ENCODE assay signal across 8 mouse cellular contexts in the genomic region with DNA sequence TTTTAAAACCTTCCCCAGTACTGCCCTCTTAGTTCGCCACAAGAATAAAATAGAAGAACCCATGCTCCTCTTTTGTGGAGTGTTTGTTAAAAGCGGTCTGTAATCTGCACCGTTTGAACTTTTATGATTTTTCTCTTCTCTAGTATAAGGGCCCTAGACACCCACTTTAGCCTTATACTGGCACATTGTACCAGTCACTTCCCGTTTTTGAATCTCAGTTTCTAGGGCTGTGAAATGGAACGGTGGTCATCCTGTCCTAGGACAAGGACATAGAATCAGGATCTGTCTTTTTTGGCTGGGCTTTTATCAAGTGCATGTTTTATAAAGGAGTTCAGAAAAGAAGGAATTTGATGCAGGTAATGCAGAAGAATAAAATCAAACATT. TPM values are rescaled to one million over a fixed set of nuclear protein-coding genes. Genes with fewer than 3 reads are reported as not detected.
A peak's percentile ranks its signal among the peaks of the same experiment; 100 is the strongest.
DNase-seq lines count a peak whose midpoint lies in the region; ATAC-seq and TF ChIP-seq lines count a peak whose summit lies in the region.

No protein-coding gene starts in this region.

- H3K27ac ChIP-seq in left cerebral cortex, adult 2 months, result peak overlapping the region; percentile 96
- H3K27ac ChIP-seq in embryonic facial prominence, embryonic 13.5 days, result peak overlapping the region; percentile 94
- H3K27ac ChIP-seq in hindbrain, postnatal 0 days, result peak overlapping the region; percentile 94
- peak overlapping the region; percentile 92 for H3K27ac ChIP-seq in midbrain, postnatal 0 days (ENCODE audit: low read depth, low read length)

- peak overlapping the region; percentile 57 for H3K4me3 ChIP-seq in left cerebral cortex, adult 2 months
- H3K4me3 ChIP-seq in embryonic facial prominence, embryonic 13.5 days, result peak overlapping the region; percentile 69
- H3K4me3 ChIP-seq in hindbrain, postnatal 0 days (ENCODE audit: low read length), result peak overlapping the region; percentile 72
- peak overlapping the region; percentile 68 for H3K4me3 ChIP-seq in midbrain, postnatal 0 days (ENCODE audit: low read depth, low read length)

- ATAC-seq in embryonic facial prominence, embryonic 13.5 days (ENCODE audit: insufficient number of reproducible peaks, insufficient read depth, low FRiP score, low TSS enrichment, low read depth), result no peak
- ATAC-seq in hindbrain, postnatal 0 days, result no peak
- no peak for ATAC-seq in midbrain, postnatal 0 days (ENCODE audit: low FRiP score)
- ATAC-seq in CD4-positive, CD25-positive, alpha-beta regulatory T cell, adult 4 months, result no peak

- no peak for DNase-seq in left cerebral cortex, adult 2 months (ENCODE audit: extremely low spot score in 1 of 2, low spot score in 2 of 2)
- no peak for DNase-seq in left cerebral cortex, adult 9 months (ENCODE audit: low spot score in 2 of 2)
- no peak for DNase-seq in hindbrain, postnatal 0 days (ENCODE audit: low spot score)
- no peak for DNase-seq in midbrain, postnatal 0 days (ENCODE audit: low spot score)
- no peak for DNase-seq in spleen, postnatal 14 days (ENCODE audit: low spot score in 2 of 2)
- DNase-seq in urinary bladder, adult 18-20 months (ENCODE audit: low spot score in 2 of 2), result no peak

- peak overlapping the region; percentile 74 for H3K9ac ChIP-seq in embryonic facial prominence, embryonic 13.5 days
- peak overlapping the region; percentile 68 for H3K9ac ChIP-seq in hindbrain, postnatal 0 days (replicated peaks; ENCODE audit: low read length)
- H3K9ac ChIP-seq in midbrain, postnatal 0 days (replicated peaks; ENCODE audit: low read length, poor library complexity, severe bottlenecking), result peak overlapping the region; percentile 83

- peak overlapping the region; percentile 61 for H3K4me2 ChIP-seq in embryonic facial prominence, embryonic 13.5 days
- H3K4me2 ChIP-seq in hindbrain, postnatal 0 days (ENCODE audit: low read depth, low read length), result peak overlapping the region; percentile 65
- peak overlapping the region; percentile 52 for H3K4me2 ChIP-seq in midbrain, postnatal 0 days (ENCODE audit: low read depth, low read length, poor library complexity, severe bottlenecking)

- no peak for TF ChIP-seq CTCF in left cerebral cortex, adult 2 months (IDR thresholded peaks at IDR 0.05)
- TF ChIP-seq CTCF in hindbrain, postnatal 0 days (IDR thresholded peaks at IDR 0.05; ENCODE audit: low read depth), result no peak
- no peak; the same call in 1 of the 2 replicates for TF ChIP-seq CTCF in midbrain, postnatal 0 days (IDR thresholded peaks at IDR 0.05)

- 18% methylated on average over 5 of the region's 5 CpGs for WGBS in embryonic facial prominence, embryonic 13.5 days
- WGBS in hindbrain, postnatal 0 days, result 8% methylated on average over 5 of the region's 5 CpGs
- 10% methylated on average over 5 of the region's 5 CpGs for WGBS in midbrain, postnatal 0 days

- no peaks in the 10 kb centered on the region for H3K9me3 ChIP-seq in embryonic facial prominence, embryonic 13.5 days
- no peaks in the 10 kb centered on the region for H3K9me3 ChIP-seq in hindbrain, postnatal 0 days (ENCODE audit: low read length)
- no peaks in the 10 kb centered on the region for H3K9me3 ChIP-seq in midbrain, postnatal 0 days (ENCODE audit: low read length)

- peaks cover 21% of the 10 kb centered on the region for H3K36me3 ChIP-seq in embryonic facial prominence, embryonic 13.5 days
- H3K36me3 ChIP-seq in hindbrain, postnatal 0 days (ENCODE audit: insufficient read depth, low read length), result no peaks in the 10 kb centered on the region
- peaks cover 12% of the 10 kb centered on the region for H3K36me3 ChIP-seq in midbrain, postnatal 0 days (ENCODE audit: insufficient read depth, low read length)

- peaks cover 26% of the 10 kb centered on the region for H3K4me1 ChIP-seq in embryonic facial prominence, embryonic 13.5 days
- peaks cover 11% of the 10 kb centered on the region for H3K4me1 ChIP-seq in hindbrain, postnatal 0 days (ENCODE audit: insufficient read depth, low read length)
- H3K4me1 ChIP-seq in midbrain, postnatal 0 days (ENCODE audit: insufficient read depth, low read length), result peaks cover 7% of the 10 kb centered on the region; the same call in 1 of the 2 replicates

- intact Hi-C loops in left cerebral cortex, adult 2 months (cut with DNase I), result no loop called here

- no peaks in the 10 kb centered on the region for H3K27me3 ChIP-seq in embryonic facial prominence, embryonic 13.5 days
- H3K27me3 ChIP-seq in hindbrain, postnatal 0 days (ENCODE audit: insufficient read depth, low read length), result no peaks in the 10 kb centered on the region
- H3K27me3 ChIP-seq in midbrain, postnatal 0 days (ENCODE audit: insufficient read depth, low read length), result no peaks in the 10 kb centered on the region

RNA-seq across cellular contexts. Expression of gene Casp9, which starts 0.7 kb away (rescaled TPM):
- 10 to 100 TPM; 22.1 to 22.4 TPM for total RNA-seq in left cerebral cortex, adult 2 months (2021)
- 14.2 and 15.1 TPM in 2 replicates for polyA plus RNA-seq in embryonic facial prominence, embryonic 13.5 days (2015; fragmentation: Nextera tagmentation; extraction: Ambion mirVana)
- 25.9 and 29.1 TPM in 2 replicates for total RNA-seq in hindbrain, postnatal 0 days (2014; rRNA removed)
- polyA plus RNA-seq in hindbrain, postnatal 0 days (2015; fragmentation: Nextera tagmentation; extraction: Ambion mirVana), result 17.9 and 20.3 TPM in 2 replicates
- 26.9 and 27.0 TPM in 2 replicates for total RNA-seq in midbrain, postnatal 0 days (2014; rRNA removed)
- polyA plus RNA-seq in midbrain, postnatal 0 days (2015; fragmentation: Nextera tagmentation; extraction: Ambion mirVana), result 17.6 and 19.7 TPM in 2 replicates
- 10 to 100 TPM; 10.8 to 12.4 TPM for polyA plus RNA-seq in CD4-positive, CD25-positive, alpha-beta regulatory T cell, adult 4 months (2017; shearing (Covaris generic))

RNA-seq across cellular contexts. Expression of gene Dnajc16, which starts 3.4 kb away (rescaled TPM):
- total RNA-seq in left cerebral cortex, adult 2 months (2021), result 10 to 100 TPM; 43.4 to 43.7 TPM
- 3.8 and 4.2 TPM in 2 replicates for polyA plus RNA-seq in embryonic facial prominence, embryonic 13.5 days (2015; fragmentation: Nextera tagmentation; extraction: Ambion mirVana)
- total RNA-seq in hindbrain, postnatal 0 days (2014; rRNA removed), result 17.5 and 21.0 TPM in 2 replicates
- 6.1 and 6.8 TPM in 2 replicates for polyA plus RNA-seq in hindbrain, postnatal 0 days (2015; fragmentation: Nextera tagmentation; extraction: Ambion mirVana)
- total RNA-seq in midbrain, postnatal 0 days (2014; rRNA removed), result 18.2 and 20.5 TPM in 2 replicates
- 7.0 and 7.2 TPM in 2 replicates for polyA plus RNA-seq in midbrain, postnatal 0 days (2015; fragmentation: Nextera tagmentation; extraction: Ambion mirVana)
- polyA plus RNA-seq in CD4-positive, CD25-positive, alpha-beta regulatory T cell, adult 4 months (2017; shearing (Covaris generic)), result 1 to 10 TPM; 3.4 to 4.3 TPM

RNA-seq across cellular contexts. Expression of gene Cela2a, which starts 31.8 kb away (rescaled TPM):
- not detected for total RNA-seq in left cerebral cortex, adult 2 months (2021)
- 0.25 TPM in 1 of 2 replicates, not detected in the other for polyA plus RNA-seq in embryonic facial prominence, embryonic 13.5 days (2015; fragmentation: Nextera tagmentation; extraction: Ambion mirVana)
- not detected in 2 replicates for total RNA-seq in hindbrain, postnatal 0 days (2014; rRNA removed)
- polyA plus RNA-seq in hindbrain, postnatal 0 days (2015; fragmentation: Nextera tagmentation; extraction: Ambion mirVana), result 0.23 and 0.26 TPM in 2 replicates
- not detected in 2 replicates for total RNA-seq in midbrain, postnatal 0 days (2014; rRNA removed)
- polyA plus RNA-seq in midbrain, postnatal 0 days (2015; fragmentation: Nextera tagmentation; extraction: Ambion mirVana), result not detected in 2 replicates
- not detected for polyA plus RNA-seq in CD4-positive, CD25-positive, alpha-beta regulatory T cell, adult 4 months (2017; shearing (Covaris generic))

RNA-seq across cellular contexts. Expression of gene Agmat, which starts 47.7 kb away (rescaled TPM):
- total RNA-seq in left cerebral cortex, adult 2 months (2021), result 1 to 10 TPM; 2.0 to 2.7 TPM
- 0.30 TPM in 1 of 2 replicates, not detected in the other for polyA plus RNA-seq in embryonic facial prominence, embryonic 13.5 days (2015; fragmentation: Nextera tagmentation; extraction: Ambion mirVana)
- 0.72 TPM in 1 of 2 replicates, not detected in the other for total RNA-seq in hindbrain, postnatal 0 days (2014; rRNA removed)
- 0.60 and 0.62 TPM in 2 replicates for polyA plus RNA-seq in hindbrain, postnatal 0 days (2015; fragmentation: Nextera tagmentation; extraction: Ambion mirVana)
- total RNA-seq in midbrain, postnatal 0 days (2014; rRNA removed), result not detected in 2 replicates
- polyA plus RNA-seq in midbrain, postnatal 0 days (2015; fragmentation: Nextera tagmentation; extraction: Ambion mirVana), result not detected in 2 replicates
- not detected for polyA plus RNA-seq in CD4-positive, CD25-positive, alpha-beta regulatory T cell, adult 4 months (2017; shearing (Covaris generic))

RNA-seq across cellular contexts. Expression of gene Ctrc, which starts 52.0 kb away (rescaled TPM):
- total RNA-seq in left cerebral cortex, adult 2 months (2021), result not detected
- polyA plus RNA-seq in embryonic facial prominence, embryonic 13.5 days (2015; fragmentation: Nextera tagmentation; extraction: Ambion mirVana), result not detected in 2 replicates
- not detected in 2 replicates for total RNA-seq in hindbrain, postnatal 0 days (2014; rRNA removed)
- not detected in 2 replicates for polyA plus RNA-seq in hindbrain, postnatal 0 days (2015; fragmentation: Nextera tagmentation; extraction: Ambion mirVana)
- total RNA-seq in midbrain, postnatal 0 days (2014; rRNA removed), result not detected in 2 replicates
- polyA plus RNA-seq in midbrain, postnatal 0 days (2015; fragmentation: Nextera tagmentation; extraction: Ambion mirVana), result not detected in 2 replicates
- polyA plus RNA-seq in CD4-positive, CD25-positive, alpha-beta regulatory T cell, adult 4 months (2017; shearing (Covaris generic)), result not detected
